Mouse (Mus musculus): ENCODE results near the gene Acot5. TPM values are rescaled to one million over a fixed set of nuclear protein-coding genes. Genes with fewer than 3 reads are reported as not detected.
"Not testable (repeated sequence)": the region's sequence is repeated elsewhere in the genome, so short reads cannot be mapped to it uniquely, and the experiment has no call there.

Acot5 gene
- polyA plus RNA-seq, 1 experiment from 2014 or later: 0.14 TPM

DNA sequence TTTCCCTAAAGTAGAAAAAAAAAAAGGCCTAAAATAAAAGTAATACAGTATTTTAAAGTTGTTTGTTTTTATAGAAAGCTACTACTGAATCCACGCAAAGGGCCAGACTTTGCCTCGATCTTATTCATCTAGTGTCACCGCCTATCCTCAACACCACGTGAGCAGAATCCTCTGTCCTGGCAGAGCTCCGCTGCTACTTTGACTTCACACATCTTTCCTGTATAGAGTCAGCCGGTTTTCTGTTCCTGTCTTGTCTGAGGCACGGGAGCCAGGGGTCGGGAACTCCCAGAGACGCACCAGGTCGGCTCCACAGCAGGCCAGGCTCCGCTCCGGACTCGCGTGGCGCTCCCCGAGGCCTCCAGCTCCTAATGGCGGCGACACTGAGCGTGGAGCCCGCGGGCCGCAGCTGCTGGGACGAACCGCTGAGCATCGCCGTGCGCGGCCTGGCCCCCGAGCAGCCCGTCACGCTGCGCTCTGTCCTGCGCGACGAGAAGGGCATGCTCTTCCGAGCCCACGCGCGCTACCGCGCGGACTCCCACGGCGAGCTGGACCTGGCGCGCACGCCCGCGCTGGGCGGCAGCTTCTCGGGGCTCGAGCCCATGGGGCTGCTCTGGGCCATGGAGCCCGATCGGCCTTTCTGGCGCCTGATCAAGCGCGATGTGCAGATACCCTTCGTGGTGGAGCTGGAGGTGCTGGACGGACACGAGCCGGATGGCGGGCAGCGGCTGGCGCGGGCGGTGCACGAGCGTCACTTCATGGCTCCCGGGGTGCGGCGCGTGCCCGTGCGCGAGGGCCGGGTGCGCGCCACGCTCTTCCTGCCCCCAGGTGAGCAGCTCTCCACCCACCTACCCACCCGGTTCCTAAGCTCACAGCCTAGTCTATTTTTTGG lies 31.7 kb downstream of the Acot5 start, which contains the start of gene Acot6:
Gene Acot6 (plus strand): TSS at position 51 of the 889 bp plus-strand sequence.
- H3K4me2 ChIP-seq: peak within 1 kb of the TSS; percentile 73
- not testable (repeated sequence) for H3K9me3 ChIP-seq; H3K27me3 ChIP-seq; H3K36me3 ChIP-seq; H3K4me1 ChIP-seq (replicated peaks)
- peak within 1 kb of the TSS; percentile 56 for H3K27ac ChIP-seq (replicated peaks)
- peak; percentile 84 for ATAC-seq (ENCODE audit: low read depth)
- H3K4me3 ChIP-seq: peak within 1 kb of the TSS; percentile 53
- under 1% methylated on average over 69 of the region's 80 CpGs for WGBS
- H3K9ac ChIP-seq: peak within 1 kb of the TSS; percentile 78

DNA sequence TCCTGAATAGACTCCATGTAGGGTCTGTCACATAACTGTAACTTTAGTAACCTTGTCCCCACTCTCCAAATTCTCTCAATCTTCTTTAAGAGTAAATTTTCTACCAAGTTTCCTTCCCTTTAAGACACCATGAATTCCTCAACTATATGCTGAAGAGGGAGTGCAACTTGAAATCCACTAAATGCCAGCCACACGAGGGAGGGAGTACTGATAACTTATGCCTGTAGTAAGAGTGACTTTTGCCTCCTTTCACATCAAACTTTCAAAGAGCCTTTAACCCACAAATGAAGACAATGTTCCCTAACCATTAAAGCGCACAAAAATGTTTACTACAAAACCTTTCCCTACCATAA lies 32.3 kb downstream of the Acot5 start:
- H3K4me3 ChIP-seq: peak overlapping the region; percentile 53
- peak overlapping the region; percentile 78; the same call in 1 of the 2 replicates for H3K9ac ChIP-seq
- 0 out of 2 replicates have a peak, but pooled peaks cover 4% of the 10 kb centered on the region for H3K4me1 ChIP-seq (replicated peaks)
- no peaks in the 10 kb centered on the region for H3K27me3 ChIP-seq
- WGBS: 64% methylated on average over 2 of the region's 2 CpGs
- no peaks in the 10 kb centered on the region for H3K36me3 ChIP-seq
- peak overlapping the region; percentile 73 for H3K4me2 ChIP-seq
- no peaks in the 10 kb centered on the region for H3K9me3 ChIP-seq
- no peak overlapping the region for H3K27ac ChIP-seq (replicated peaks)
- peak; percentile 38; the same call in 1 of the 2 replicates for ATAC-seq (ENCODE audit: low read depth)

DNA sequence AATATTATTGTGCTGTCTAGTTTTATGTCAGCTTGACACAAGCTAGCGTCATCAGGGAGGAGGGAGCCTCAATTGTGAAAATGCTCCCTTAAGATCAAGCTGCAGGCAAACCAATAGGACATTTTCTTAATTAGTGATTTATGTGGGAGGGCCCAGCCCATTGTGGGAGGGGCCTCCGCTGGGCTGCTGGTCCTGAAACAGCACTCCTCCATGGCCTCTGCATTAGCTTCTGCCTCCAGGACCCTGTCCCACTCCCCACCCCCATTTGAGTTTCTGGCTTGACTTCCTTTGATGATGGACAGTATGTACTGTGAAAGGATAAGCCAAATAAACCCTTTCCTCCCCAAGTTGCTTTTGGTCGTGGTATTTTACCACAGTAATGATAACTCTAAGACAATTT lies 37.9 kb downstream of the Acot5 start:
- no peak overlapping the region for H3K4me3 ChIP-seq
- ATAC-seq (ENCODE audit: low read depth): no peak
- H3K27ac ChIP-seq (replicated peaks): no peak overlapping the region
- H3K9me3 ChIP-seq: no peaks in the 10 kb centered on the region
- no peak overlapping the region for H3K4me2 ChIP-seq
- no peaks in the 10 kb centered on the region for H3K4me1 ChIP-seq (replicated peaks)
- no peaks in the 10 kb centered on the region for H3K36me3 ChIP-seq
- H3K9ac ChIP-seq: no peak overlapping the region
- no peaks in the 10 kb centered on the region for H3K27me3 ChIP-seq
- 68% methylated on average over 3 of the region's 3 CpGs for WGBS

DNA sequence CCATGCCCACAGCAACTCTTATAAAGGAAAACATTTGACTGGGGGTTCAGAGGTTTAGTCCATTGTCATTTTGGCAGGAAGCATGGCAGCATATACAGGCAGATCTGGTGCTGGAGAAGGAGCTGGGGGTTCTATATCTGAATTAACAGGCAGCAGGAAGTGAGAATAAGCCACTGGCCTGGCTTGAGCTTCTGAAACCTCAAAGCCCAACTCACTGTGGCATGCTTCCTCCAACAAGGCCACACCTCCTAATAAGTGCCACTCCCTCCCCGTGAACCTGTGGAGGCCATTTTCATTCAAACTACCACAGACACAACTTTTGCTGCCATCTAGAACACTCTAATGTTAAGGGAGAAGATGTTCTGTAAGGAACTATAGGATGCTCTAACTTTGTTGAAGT lies 38.6 kb downstream of the Acot5 start:
- ATAC-seq (ENCODE audit: low read depth): no peak
- no peaks in the 10 kb centered on the region for H3K27me3 ChIP-seq
- H3K36me3 ChIP-seq: no peaks in the 10 kb centered on the region

DNA sequence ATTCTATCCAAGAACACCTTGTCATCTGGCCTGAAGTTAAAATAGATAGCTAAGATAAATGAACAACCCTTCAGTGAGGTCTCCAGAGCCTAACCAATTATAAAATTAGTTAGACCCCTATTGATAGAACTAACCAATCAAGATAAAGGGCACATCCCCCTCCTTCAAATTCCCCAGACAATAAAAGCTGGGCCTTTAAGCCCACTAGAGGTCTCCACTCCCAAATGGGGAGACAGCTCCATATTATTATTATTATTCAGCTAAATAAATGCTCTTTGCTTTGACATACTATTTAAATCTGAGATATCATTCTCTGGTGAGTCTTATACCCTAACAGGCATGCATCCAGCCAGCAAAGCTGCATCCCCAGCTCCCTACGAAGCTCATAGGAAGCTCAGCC lies 40.8 kb downstream of the Acot5 start:
- H3K9me3 ChIP-seq: no peaks in the 10 kb centered on the region
- no peaks in the 10 kb centered on the region for H3K27me3 ChIP-seq
- no peak overlapping the region for H3K9ac ChIP-seq
- H3K27ac ChIP-seq (replicated peaks): no peak overlapping the region
- peaks cover 7% of the 10 kb centered on the region for H3K4me1 ChIP-seq (replicated peaks)
- no peaks in the 10 kb centered on the region for H3K36me3 ChIP-seq
- 59% methylated on average over 1 of the region's 1 CpGs for WGBS
- H3K4me2 ChIP-seq: no peak overlapping the region
- ATAC-seq (ENCODE audit: low read depth): no peak
- no peak overlapping the region for H3K4me3 ChIP-seq

More for the DNA sequence above, 38.6 kb downstream of the Acot5 start:
- WGBS: 71% methylated on average over 1 of the region's 1 CpGs
- Histone ChIP-seq H3K27ac (replicated peaks) (no peak overlapping the region), H3K4me2 (no peak overlapping the region), H3K4me3 (no peak overlapping the region), H3K9ac (no peak overlapping the region), H3K9me3 (no peaks in the 10 kb centered on the region), H3K4me1 (replicated peaks) (no peaks in the 10 kb centered on the region)

DNA sequence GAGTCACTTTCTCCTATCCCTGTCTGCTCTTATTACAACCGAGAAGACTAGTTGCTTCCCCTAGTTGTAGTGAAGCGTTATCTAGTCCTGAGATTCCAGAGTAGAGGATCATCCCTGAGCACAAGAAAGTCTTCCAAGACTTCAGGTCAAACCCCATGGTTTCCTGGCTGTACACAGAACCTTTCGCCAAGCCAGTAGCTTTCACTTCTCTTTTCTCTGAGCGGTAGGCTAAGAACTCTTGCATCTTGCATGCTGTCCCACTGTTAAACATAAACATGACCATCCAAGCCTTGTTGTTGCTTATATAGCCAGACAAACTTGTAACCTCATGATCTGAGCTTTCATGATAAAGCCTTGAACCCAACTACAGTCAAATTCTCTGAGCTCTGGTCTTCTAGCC lies 41.7 kb downstream of the Acot5 start:
- Histone ChIP-seq H3K9ac (no peak overlapping the region), H3K27me3 (no peaks in the 10 kb centered on the region), H3K9me3 (no peaks in the 10 kb centered on the region), H3K27ac (replicated peaks) (no peak overlapping the region), H3K36me3 (no peaks in the 10 kb centered on the region), H3K4me3 (no peak overlapping the region), H3K4me2 (no peak overlapping the region), H3K4me1 (replicated peaks) (peaks cover 12% of the 10 kb centered on the region)
- 94% methylated on average over 4 of the region's 4 CpGs for WGBS
- no peak for ATAC-seq (ENCODE audit: low read depth)

DNA sequence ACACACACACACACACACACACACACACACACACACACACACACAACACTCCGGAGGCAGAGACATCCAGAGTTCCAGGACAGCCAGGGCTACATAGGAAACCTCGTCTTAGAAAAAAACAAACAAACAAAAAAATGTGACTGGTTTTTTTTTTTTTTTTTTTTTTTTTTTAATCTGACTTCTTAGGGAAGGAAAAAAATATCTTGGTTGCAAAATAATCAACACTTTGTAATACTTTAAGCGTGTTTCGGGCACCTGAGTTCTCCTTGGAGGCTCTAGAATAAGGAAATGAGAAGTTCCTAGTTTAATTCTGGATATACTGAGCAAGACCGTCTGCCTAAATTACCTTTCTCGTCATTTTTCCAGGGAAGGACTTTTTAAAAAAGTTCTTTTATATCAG lies 44.6 kb downstream of the Acot5 start:
- no peaks in the 10 kb centered on the region for H3K36me3 ChIP-seq
- H3K9ac ChIP-seq: peak overlapping the region; percentile 85; the same call in 1 of the 2 replicates
- H3K27ac ChIP-seq (replicated peaks): no peak overlapping the region
- WGBS: 57% methylated on average over 6 of the region's 6 CpGs
- no peaks in the 10 kb centered on the region for H3K9me3 ChIP-seq
- H3K27me3 ChIP-seq: no peaks in the 10 kb centered on the region
- peak overlapping the region; percentile 82 for H3K4me2 ChIP-seq
- peaks cover 12% of the 10 kb centered on the region for H3K4me1 ChIP-seq (replicated peaks)
- H3K4me3 ChIP-seq: peak overlapping the region; percentile 84
- ATAC-seq (ENCODE audit: low read depth): 0 out of 2 replicates have a peak, but pooled peaks have one; percentile 5

DNA sequence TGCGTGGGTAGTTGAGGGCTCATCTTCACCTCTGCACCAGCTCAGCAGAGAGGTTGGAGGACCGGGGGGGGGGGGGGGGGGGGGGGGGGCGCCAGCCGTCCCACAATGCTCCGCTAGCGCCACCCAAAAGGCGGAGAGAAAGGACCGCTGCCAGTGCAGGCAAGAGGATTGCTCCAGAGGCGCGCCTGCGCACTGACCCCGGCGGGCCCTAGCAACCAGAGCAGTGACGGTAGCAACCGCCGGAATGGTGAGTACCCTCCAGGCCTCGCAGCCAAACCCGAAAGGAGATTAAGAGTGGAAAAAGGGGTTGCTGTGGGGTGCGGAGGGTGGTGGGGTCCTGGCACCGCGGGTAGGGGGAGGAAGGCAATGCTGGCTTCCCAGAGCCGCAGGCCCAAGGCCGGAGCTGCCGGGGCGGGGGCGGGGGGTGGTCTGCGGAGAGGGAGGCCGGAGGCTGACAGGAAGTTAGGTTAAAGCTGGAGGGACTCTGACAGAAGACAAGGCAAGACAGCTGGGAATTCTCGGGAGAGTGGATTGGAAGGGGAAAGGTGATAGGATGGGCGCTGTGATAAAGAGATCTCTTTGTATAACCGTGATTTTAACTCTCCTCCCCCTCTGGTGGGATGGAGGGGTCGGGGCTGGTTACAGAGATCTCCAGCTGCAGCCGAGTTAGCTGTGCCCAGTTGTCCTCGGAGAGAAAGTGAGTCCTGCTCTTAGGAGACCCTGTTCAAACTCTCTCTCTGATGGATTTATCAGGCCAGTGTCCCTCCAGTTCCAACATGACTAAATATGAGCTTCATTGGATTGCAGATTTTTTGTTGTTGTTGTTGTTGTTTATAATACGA lies 45.2 kb downstream of the Acot5 start, which contains the start of gene Dnal1:
Gene Dnal1 (plus strand): TSS at position 214 of the 842 bp plus-strand sequence.
- ATAC-seq (ENCODE audit: low read depth): peak; percentile 98

DNA sequence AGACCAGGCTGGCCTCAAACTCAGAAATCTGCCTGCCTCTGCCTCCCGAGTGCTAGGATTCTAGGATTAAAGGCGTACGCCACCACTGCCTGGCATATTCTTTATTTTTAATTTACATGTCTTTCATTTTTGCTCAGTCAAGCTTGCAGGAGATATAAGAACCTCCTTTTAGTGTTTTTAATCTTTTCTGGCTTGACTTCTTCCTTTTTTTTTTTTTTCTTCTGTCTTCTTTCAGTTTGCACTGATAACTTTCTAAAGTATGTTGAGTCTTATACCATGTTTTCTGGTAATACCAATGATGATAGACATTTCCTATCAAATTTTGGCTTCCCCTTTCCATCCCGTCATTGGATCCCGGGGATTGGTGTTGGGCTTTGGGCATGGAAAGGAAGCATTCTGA lies 50.5 kb downstream of the Acot5 start:
- no peak overlapping the region for H3K4me2 ChIP-seq
- H3K4me1 ChIP-seq (replicated peaks): peaks cover 9% of the 10 kb centered on the region
- H3K4me3 ChIP-seq: no peak overlapping the region
- no peak overlapping the region for H3K9ac ChIP-seq
- 98% methylated on average over 5 of the region's 5 CpGs for WGBS
- no peaks in the 10 kb centered on the region for H3K27me3 ChIP-seq
- 0 out of 2 replicates have a peak, but pooled peaks cover 6% of the 10 kb centered on the region for H3K36me3 ChIP-seq
- ATAC-seq (ENCODE audit: low read depth): no peak
- no peak overlapping the region for H3K27ac ChIP-seq (replicated peaks)
- H3K9me3 ChIP-seq: no peaks in the 10 kb centered on the region

More for the DNA sequence above, 45.2 kb downstream of the Acot5 start, which contains the start of gene Dnal1:
- 3% methylated on average over 30 of the region's 35 CpGs for WGBS
- no peaks in the 10 kb centered on the region for H3K9me3 ChIP-seq
- H3K36me3 ChIP-seq: no peaks in the 10 kb centered on the region
- H3K4me1 ChIP-seq (replicated peaks): peaks cover 12% of the 10 kb centered on the region
- H3K4me3 ChIP-seq: peak within 1 kb of the TSS; percentile 84
- peak within 1 kb of the TSS; percentile 61 for H3K27ac ChIP-seq (replicated peaks)
- H3K27me3 ChIP-seq: no peaks in the 10 kb centered on the region
- H3K4me2 ChIP-seq: peak within 1 kb of the TSS; percentile 82
- peak within 1 kb of the TSS; percentile 85 for H3K9ac ChIP-seq

Other genes starting within 250 kb of the Acot5 start
- gene Numb, start 147.4 kb upstream of the Acot5 start, polyA plus RNA-seq (2015; fragmentation: Nextera tagmentation; extraction: Ambion mirVana): 21.6 and 25.7 TPM in 2 replicates
- 11.2 and 12.4 TPM in 2 replicates for gene Riox1, start 118.7 kb upstream of the Acot5 start, polyA plus RNA-seq (2015; fragmentation: Nextera tagmentation; extraction: Ambion mirVana)
- gene Heatr4, start 84.5 kb upstream of the Acot5 start, polyA plus RNA-seq (2015; fragmentation: Nextera tagmentation; extraction: Ambion mirVana): not detected in 2 replicates
- gene Acot2, start 81.5 kb upstream of the Acot5 start, polyA plus RNA-seq (2015; fragmentation: Nextera tagmentation; extraction: Ambion mirVana): 15.0 and 17.8 TPM in 2 replicates
- 86.3 and 101 TPM in 2 replicates for gene Acot1, start 59.8 kb upstream of the Acot5 start, polyA plus RNA-seq (2015; fragmentation: Nextera tagmentation; extraction: Ambion mirVana)
- 0.18 and 0.24 TPM in 2 replicates for gene Acot4, start 30.9 kb upstream of the Acot5 start, polyA plus RNA-seq (2015; fragmentation: Nextera tagmentation; extraction: Ambion mirVana)
- not detected in 2 replicates for gene Gm49366, start 30.4 kb upstream of the Acot5 start, polyA plus RNA-seq (2015; fragmentation: Nextera tagmentation; extraction: Ambion mirVana)
- gene Acot3, start 17.2 kb upstream of the Acot5 start, polyA plus RNA-seq (2015; fragmentation: Nextera tagmentation; extraction: Ambion mirVana): 0.69 and 0.75 TPM in 2 replicates
- 0.63 and 1.0 TPM in 2 replicates for gene Acot6, start 31.3 kb downstream of the Acot5 start, polyA plus RNA-seq (2015; fragmentation: Nextera tagmentation; extraction: Ambion mirVana)
- 4.9 and 7.0 TPM in 2 replicates for gene Dnal1, start 45.0 kb downstream of the Acot5 start, polyA plus RNA-seq (2015; fragmentation: Nextera tagmentation; extraction: Ambion mirVana)
- 3.1 and 3.7 TPM in 2 replicates for gene Pnma1, start 79.2 kb downstream of the Acot5 start, polyA plus RNA-seq (2015; fragmentation: Nextera tagmentation; extraction: Ambion mirVana)
- gene Elmsan1, start 149.6 kb downstream of the Acot5 start, polyA plus RNA-seq (2015; fragmentation: Nextera tagmentation; extraction: Ambion mirVana): 4.9 TPM in 2 replicates
- gene Ptgr2, start 215.9 kb downstream of the Acot5 start, polyA plus RNA-seq (2015; fragmentation: Nextera tagmentation; extraction: Ambion mirVana): 14.0 and 16.3 TPM in 2 replicates
- gene Zfp410, start 247.5 kb downstream of the Acot5 start, polyA plus RNA-seq (2015; fragmentation: Nextera tagmentation; extraction: Ambion mirVana): 82.1 and 83.7 TPM in 2 replicates